Mouse (Mus musculus): ENCODE data around the gene Hes7.

- no peak for TF ChIP-seq CTCF (IDR thresholded peaks at IDR 0.05; ENCODE audit: borderline replicate concordance, insufficient read depth, low read length)
- no peak for TF ChIP-seq POLR2A (IDR thresholded peaks at IDR 0.05; ENCODE audit: low read depth, low read length)
Observed at GRCm38 (mm10) chr11:69150444-69150843, 30.2 kb downstream of the Hes7 start.

Measured in embryonic fibroblast, embryonic 13.5 days (primary cell).